Mouse (Mus musculus) hindbrain, embryonic 16.5 days (tissue): Measurements from ENCODE around the gene Bcor. TPM values are rescaled to one million over a fixed set of nuclear protein-coding genes. Genes with fewer than 3 reads are reported as not detected.

ENCODE experiments used
- ATAC-seq: fragments of 200-750 bp; cut with Nextera tagmentation; 2 replicates; pipeline ENCODE4 v1.8.0; 2017; ENCODE audit warnings: moderate TSS enrichment, moderate library complexity
- H3K27ac ChIP-seq: fragments of 300-500 bp; sonication (generic); 2 replicates; pipeline ENCODE4 v1.5.1; 2014; ENCODE audit warnings: low read depth, mild to moderate bottlenecking, control low read depth, low read length, moderate library complexity
- H3K27me3 ChIP-seq: fragments of 300-500 bp; sonication (generic); replicated peaks from 2 replicates; pipeline ENCODE4 v1.6.1; 2014; ENCODE audit warnings: low read length; ENCODE audit not compliant: control insufficient read depth, insufficient read depth
- H3K36me3 ChIP-seq: fragments of 300-500 bp; sonication (generic); 2 replicates; pipeline ENCODE4 v1.6.1; 2014; ENCODE audit warnings: mild to moderate bottlenecking, low read length, moderate library complexity, mixed read lengths; ENCODE audit not compliant: control insufficient read depth, insufficient read depth
- H3K4me1 ChIP-seq: fragments of 300-500 bp; sonication (generic); 2 replicates; pipeline ENCODE4 v1.6.1; 2014; ENCODE audit warnings: low read depth, low read length; ENCODE audit not compliant: control insufficient read depth, insufficient read depth
- H3K4me2 ChIP-seq: fragments of 300-500 bp; sonication (generic); 2 replicates; pipeline ENCODE4 v1.6.1; 2014; ENCODE audit warnings: mild to moderate bottlenecking, low read length, control low read depth, moderate library complexity
- H3K4me3 ChIP-seq: fragments of 300-500 bp; sonication (generic); 2 replicates; pipeline ENCODE4 v1.5.1; 2014; ENCODE audit warnings: mild to moderate bottlenecking, low read length, control low read depth, moderate library complexity
- H3K9ac ChIP-seq: fragments of 300-500 bp; sonication (generic); 2 replicates; pipeline ENCODE4 v1.6.1; 2014; ENCODE audit warnings: low read depth, mild to moderate bottlenecking, control low read depth, low read length, moderate library complexity
- H3K9me3 ChIP-seq: fragments of 300-500 bp; sonication (generic); 2 replicates; pipeline ENCODE4 v1.6.1; 2014; ENCODE audit warnings: mild to moderate bottlenecking, low read length, moderate library complexity; ENCODE audit not compliant: control insufficient read depth
- WGBS: fragments of 180-500 bp; shearing (Covaris S2); extraction: QIAGEN DNeasy Blood & Tissue Kit; methylation state at CpG from one replicate; pipeline ENCODE4 v1.1.7; 2014; 5-methylcytosine and 5-hydroxymethylcytosine counted together
- polyA plus RNA-seq: library from polyadenylated mRNA; unstranded; fragments of >200 nt; fragmentation: Nextera tagmentation; extraction: Ambion mirVana; gene quantifications from 2 replicates; pipeline ENCODE4 v1.2.1, GENCODE M21; 2015

The Bcor gene
- polyA plus RNA-seq, 1 experiment from 2014 or later, result 11.2 TPM

- no peak for ATAC-seq
- Histone ChIP-seq H3K4me3 (no peak overlapping the region), H3K27me3 (no peaks in the 10 kb centered on the region), H3K27ac (no peak overlapping the region), H3K4me1 (no peaks in the 10 kb centered on the region), H3K4me2 (no peak overlapping the region), H3K36me3 (no peaks in the 10 kb centered on the region), H3K9me3 (no peaks in the 10 kb centered on the region), H3K9ac (no peak overlapping the region)
- whole genome bisulfite sequencing, result 33% methylated on average over 7 of the region's 7 CpGs
Observed at GRCm38 (mm10) chrX:11988191-11988896, 171.8 kb downstream of the Bcor start.

GRCm38 (mm10) chrX:11987602-11988001 is 172.6 kb downstream of the Bcor start:
- Histone ChIP-seq H3K4me2 (no peak overlapping the region), H3K9ac (no peak overlapping the region), H3K4me3 (no peak overlapping the region), H3K36me3 (no peaks in the 10 kb centered on the region), H3K9me3 (no peaks in the 10 kb centered on the region), H3K27me3 (no peaks in the 10 kb centered on the region), H3K27ac (no peak overlapping the region), H3K4me1 (no peaks in the 10 kb centered on the region)
- no peak for ATAC-seq
- WGBS, result 45% methylated on average over 7 of the region's 7 CpGs
